Mouse (Mus musculus): Measurements from ENCODE around the gene Lhfpl2. TPM values are rescaled to one million over a fixed set of nuclear protein-coding genes. Genes with fewer than 3 reads are reported as not detected.

Gene Lhfpl2
- polyA plus RNA-seq, 1 experiment from 2014 or later: 51.5 TPM

DNA sequence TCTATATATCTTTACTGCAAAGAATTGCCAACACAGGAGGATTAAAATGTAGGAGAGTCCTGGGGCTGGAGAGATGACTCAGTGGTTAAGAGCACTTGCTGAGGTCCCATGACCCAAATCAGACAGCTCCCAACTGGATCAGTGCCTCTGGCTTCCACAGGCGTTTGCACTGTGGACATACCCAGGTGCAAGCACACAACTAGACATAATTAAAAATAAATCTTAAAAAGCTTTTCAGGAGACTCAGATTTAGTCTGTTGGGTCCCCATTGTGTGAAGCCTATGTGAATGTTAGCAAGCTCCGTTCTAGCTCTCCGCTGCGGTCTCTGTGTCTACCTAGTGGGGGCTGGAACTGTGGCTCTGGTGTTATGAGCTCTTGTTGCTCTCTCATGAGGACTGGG is 1.8 kb downstream of the Lhfpl2 start:
- Histone ChIP-seq H3K27me3 (ENCODE audit: insufficient read depth, low read length) (no peaks in the 10 kb centered on the region), H3K9ac (ENCODE audit: low read depth, low read length) (no peak overlapping the region), H3K27ac (no peak overlapping the region), H3K36me3 (ENCODE audit: insufficient read depth, low read length) (no peaks in the 10 kb centered on the region), H3K4me3 (replicated peaks; ENCODE audit: low read depth, low read length) (peak overlapping the region; percentile 61; the same call in 1 of the 2 replicates), H3K4me1 (replicated peaks; ENCODE audit: insufficient read depth, low read length) (peaks cover 30% of the 10 kb centered on the region), H3K4me2 (ENCODE audit: low read length) (peak overlapping the region; percentile 62; the same call in 1 of the 2 replicates), H3K9me3 (replicated peaks; ENCODE audit: low read length) (no peaks in the 10 kb centered on the region)
- no peak for TF ChIP-seq CTCF (IDR thresholded peaks at IDR 0.05; ENCODE audit: low read depth)
- WGBS: 85% methylated on average over 4 of the region's 4 CpGs
- no peak for ATAC-seq (replicated peaks; ENCODE audit: low FRiP score, low read depth)
- DNase-seq (ENCODE audit: low spot score): no peak

DNA sequence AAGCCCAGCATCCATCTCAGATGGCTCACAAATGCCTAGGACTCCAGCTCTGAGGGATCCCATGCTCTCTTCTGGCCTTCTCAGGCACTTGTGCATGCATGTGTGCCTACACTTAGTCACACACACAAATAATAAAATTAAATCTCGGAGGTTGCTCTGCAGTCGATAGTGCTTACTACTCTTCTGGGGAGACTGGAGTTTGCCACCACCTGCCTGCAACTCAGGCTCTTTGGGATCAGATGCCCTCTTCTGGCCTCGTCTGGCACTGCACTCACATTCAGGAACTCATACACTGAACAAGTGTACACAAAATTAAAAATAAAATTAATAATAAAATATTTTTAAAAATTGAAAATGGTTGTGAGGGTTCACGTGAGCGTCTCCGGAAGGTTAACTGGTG is 2.2 kb downstream of the Lhfpl2 start:
- whole genome bisulfite sequencing: 86% methylated on average over 6 of the region's 6 CpGs
- peak; percentile 64 for DNase-seq (ENCODE audit: low spot score)
- H3K9me3 ChIP-seq (replicated peaks; ENCODE audit: low read length): no peaks in the 10 kb centered on the region
- no peak overlapping the region for H3K9ac ChIP-seq (ENCODE audit: low read depth, low read length)
- no peak overlapping the region for H3K4me3 ChIP-seq (replicated peaks; ENCODE audit: low read depth, low read length)
- no peaks in the 10 kb centered on the region for H3K36me3 ChIP-seq (ENCODE audit: insufficient read depth, low read length)
- peak; percentile 74 for TF ChIP-seq CTCF (IDR thresholded peaks at IDR 0.05; ENCODE audit: low read depth)
- H3K4me1 ChIP-seq (replicated peaks; ENCODE audit: insufficient read depth, low read length): peaks cover 33% of the 10 kb centered on the region
- H3K4me2 ChIP-seq (ENCODE audit: low read length): peak overlapping the region; percentile 62; the same call in 1 of the 2 replicates
- no peaks in the 10 kb centered on the region for H3K27me3 ChIP-seq (ENCODE audit: insufficient read depth, low read length)
- no peak overlapping the region for H3K27ac ChIP-seq
- ATAC-seq (replicated peaks; ENCODE audit: low FRiP score, low read depth): no peak

DNA sequence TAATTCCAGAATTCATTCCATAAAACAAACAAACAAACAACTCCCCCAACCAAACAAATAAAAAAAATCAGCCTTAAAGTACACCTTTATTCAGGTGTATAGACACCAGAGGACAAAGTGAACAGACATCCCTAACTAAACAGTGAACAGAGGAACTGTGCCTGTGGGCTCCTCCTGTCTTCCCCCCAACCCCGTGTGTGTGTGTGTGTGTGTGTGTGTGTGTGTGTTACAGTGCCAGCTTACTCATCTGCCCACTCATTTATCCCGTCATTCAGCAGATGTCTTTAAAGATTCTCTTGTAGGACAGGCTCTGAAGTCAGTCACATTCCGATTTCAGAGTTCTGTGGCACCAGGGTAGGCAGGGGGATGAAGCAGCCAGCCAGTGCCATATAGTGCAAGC is 2.9 kb downstream of the Lhfpl2 start:
- no peak overlapping the region for H3K9ac ChIP-seq (ENCODE audit: low read depth, low read length)
- no peak overlapping the region for H3K4me3 ChIP-seq (replicated peaks; ENCODE audit: low read depth, low read length)
- H3K27ac ChIP-seq: no peak overlapping the region
- peaks cover 40% of the 10 kb centered on the region for H3K4me1 ChIP-seq (replicated peaks; ENCODE audit: insufficient read depth, low read length)
- H3K27me3 ChIP-seq (ENCODE audit: insufficient read depth, low read length): no peaks in the 10 kb centered on the region
- no peaks in the 10 kb centered on the region for H3K36me3 ChIP-seq (ENCODE audit: insufficient read depth, low read length)
- no peaks in the 10 kb centered on the region for H3K9me3 ChIP-seq (replicated peaks; ENCODE audit: low read length)
- DNase-seq (ENCODE audit: low spot score) (no peak), ATAC-seq (replicated peaks; ENCODE audit: low FRiP score, low read depth) (no peak)
- H3K4me2 ChIP-seq (ENCODE audit: low read length): no peak overlapping the region
- 77% methylated on average over 3 of the region's 3 CpGs for WGBS
- TF ChIP-seq CTCF (IDR thresholded peaks at IDR 0.05; ENCODE audit: low read depth): no peak

DNA sequence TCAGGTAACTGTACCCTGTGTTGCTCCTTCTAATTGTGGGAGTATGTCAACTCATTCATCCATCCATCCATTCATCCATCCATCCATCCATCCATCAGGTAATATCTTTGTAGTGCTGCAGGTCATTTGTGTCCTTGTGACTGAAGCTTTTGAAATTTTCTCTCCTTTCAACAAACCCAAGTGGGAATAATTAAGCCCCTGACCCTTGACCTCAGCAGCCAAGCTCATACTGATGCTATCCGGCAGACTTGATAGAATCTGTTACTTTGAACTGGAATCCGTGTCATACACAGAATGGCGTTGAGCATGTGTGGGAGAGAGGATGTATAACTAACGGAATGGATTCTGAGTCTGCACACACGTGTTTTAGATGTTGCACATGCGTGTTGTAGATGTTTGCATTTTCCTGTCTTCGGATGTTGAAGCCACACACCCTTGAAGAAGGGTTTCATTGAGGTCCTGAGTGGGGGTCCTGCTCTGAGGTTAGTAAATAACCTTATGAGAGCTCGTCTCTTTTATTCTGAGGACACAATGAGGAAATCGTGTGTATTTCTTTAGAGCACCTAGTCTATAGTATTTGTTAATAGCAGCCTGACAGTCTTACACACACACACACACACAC is 3.8 kb downstream of the Lhfpl2 start:
- Histone ChIP-seq H3K9ac (ENCODE audit: low read depth, low read length) (no peak overlapping the region), H3K27ac (0 out of 2 replicates have a peak overlapping the region, but pooled peaks have one; percentile 6), H3K27me3 (ENCODE audit: insufficient read depth, low read length) (no peaks in the 10 kb centered on the region), H3K4me1 (replicated peaks; ENCODE audit: insufficient read depth, low read length) (peaks cover 47% of the 10 kb centered on the region), H3K4me3 (replicated peaks; ENCODE audit: low read depth, low read length) (no peak overlapping the region), H3K4me2 (ENCODE audit: low read length) (no peak overlapping the region), H3K9me3 (replicated peaks; ENCODE audit: low read length) (no peaks in the 10 kb centered on the region), H3K36me3 (ENCODE audit: insufficient read depth, low read length) (no peaks in the 10 kb centered on the region)
- 47% methylated on average over 9 of the region's 9 CpGs for WGBS
- TF ChIP-seq CTCF (IDR thresholded peaks at IDR 0.05; ENCODE audit: low read depth): no peak
- no peak for ATAC-seq (replicated peaks; ENCODE audit: low FRiP score, low read depth)
- DNase-seq (ENCODE audit: low spot score): no peak

- H3K4me2 ChIP-seq (ENCODE audit: low read length): peak overlapping the region; percentile 43
- H3K4me1 ChIP-seq (replicated peaks; ENCODE audit: insufficient read depth, low read length): peaks cover 56% of the 10 kb centered on the region
- peak overlapping the region; percentile 85 for H3K27ac ChIP-seq
- no peak overlapping the region for H3K4me3 ChIP-seq (replicated peaks; ENCODE audit: low read depth, low read length)
- ATAC-seq (replicated peaks; ENCODE audit: low FRiP score, low read depth) (peak; percentile 82), DNase-seq (ENCODE audit: low spot score) (peak; percentile 80)
- no peak for TF ChIP-seq CTCF (IDR thresholded peaks at IDR 0.05; ENCODE audit: low read depth)
- H3K27me3 ChIP-seq (ENCODE audit: insufficient read depth, low read length): no peaks in the 10 kb centered on the region
- no peak overlapping the region for H3K9ac ChIP-seq (ENCODE audit: low read depth, low read length)
- no peaks in the 10 kb centered on the region for H3K9me3 ChIP-seq (replicated peaks; ENCODE audit: low read length)
- H3K36me3 ChIP-seq (ENCODE audit: insufficient read depth, low read length): no peaks in the 10 kb centered on the region
- 14% methylated on average over 21 of the region's 21 CpGs for WGBS
Observed at GRCm38 (mm10) chr13:94062349-94063111, 4.9 kb downstream of the Lhfpl2 start.

- Histone ChIP-seq H3K36me3 (ENCODE audit: insufficient read depth, low read length) (no peaks in the 10 kb centered on the region), H3K4me1 (replicated peaks; ENCODE audit: insufficient read depth, low read length) (peaks cover 59% of the 10 kb centered on the region), H3K4me2 (ENCODE audit: low read length) (peak overlapping the region; percentile 43), H3K9me3 (replicated peaks; ENCODE audit: low read length) (no peaks in the 10 kb centered on the region), H3K9ac (ENCODE audit: low read depth, low read length) (no peak overlapping the region), H3K27me3 (ENCODE audit: insufficient read depth, low read length) (no peaks in the 10 kb centered on the region), H3K27ac (peak overlapping the region; percentile 85), H3K4me3 (replicated peaks; ENCODE audit: low read depth, low read length) (no peak overlapping the region)
- DNase-seq (ENCODE audit: low spot score) (no peak), ATAC-seq (replicated peaks; ENCODE audit: low FRiP score, low read depth) (0 out of 2 replicates have a peak, but pooled peaks have one; percentile 30)
- TF ChIP-seq CTCF (IDR thresholded peaks at IDR 0.05; ENCODE audit: low read depth): peak; percentile 55
- WGBS: 48% methylated on average over 8 of the region's 8 CpGs
Observed at GRCm38 (mm10) chr13:94063156-94063555, 5.6 kb downstream of the Lhfpl2 start.
